Mouse (Mus musculus): ENCODE measurements around the gene Slf2.

DNA sequence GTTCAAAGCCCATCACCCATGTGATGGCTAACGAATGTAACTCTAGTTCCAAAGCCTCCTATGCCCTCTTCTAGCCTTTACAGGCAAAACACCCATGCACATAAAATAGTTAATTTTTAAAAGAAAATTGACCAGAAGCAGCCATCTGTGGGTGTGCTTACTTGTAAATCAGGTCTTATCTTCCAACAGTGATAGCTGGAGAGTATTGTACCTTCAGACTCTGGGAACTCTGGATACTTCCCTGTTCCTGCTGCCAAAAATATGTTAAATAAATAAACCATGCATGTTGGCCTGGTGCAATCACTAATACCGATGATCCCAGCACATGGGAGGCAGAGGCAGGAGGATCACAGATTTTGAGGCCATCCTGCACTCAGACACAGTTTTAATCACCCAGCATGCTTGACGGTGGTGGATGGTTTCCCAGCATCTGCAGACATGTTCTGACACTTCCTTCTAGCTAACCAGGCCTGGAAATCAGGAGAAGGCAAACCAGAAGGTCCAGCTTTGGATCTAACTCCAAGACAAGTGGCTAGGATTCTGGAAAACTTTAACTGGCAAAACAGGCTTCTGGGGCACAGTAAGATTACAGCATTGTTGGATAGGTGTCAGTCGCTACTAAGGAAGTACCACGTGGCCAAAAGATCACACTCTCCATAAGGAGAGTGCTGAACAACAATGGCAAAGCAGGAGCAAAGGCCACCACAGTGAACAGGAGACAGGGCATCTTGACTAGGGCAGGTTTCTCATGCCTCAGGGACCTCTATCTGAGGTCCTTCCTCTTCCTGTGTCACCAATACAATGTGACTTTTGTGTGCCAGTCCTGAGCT, 54.4 kb downstream of the Slf2 start:
- TF ChIP-seq CTCF (IDR thresholded peaks at IDR 0.05; ENCODE audit: low read depth): no peak
- no peak for TF ChIP-seq EP300 (IDR thresholded peaks at IDR 0.05; ENCODE audit: low read depth)
